9 mouse cellular contexts compared by ENCODE assay signal in the genomic region with DNA sequence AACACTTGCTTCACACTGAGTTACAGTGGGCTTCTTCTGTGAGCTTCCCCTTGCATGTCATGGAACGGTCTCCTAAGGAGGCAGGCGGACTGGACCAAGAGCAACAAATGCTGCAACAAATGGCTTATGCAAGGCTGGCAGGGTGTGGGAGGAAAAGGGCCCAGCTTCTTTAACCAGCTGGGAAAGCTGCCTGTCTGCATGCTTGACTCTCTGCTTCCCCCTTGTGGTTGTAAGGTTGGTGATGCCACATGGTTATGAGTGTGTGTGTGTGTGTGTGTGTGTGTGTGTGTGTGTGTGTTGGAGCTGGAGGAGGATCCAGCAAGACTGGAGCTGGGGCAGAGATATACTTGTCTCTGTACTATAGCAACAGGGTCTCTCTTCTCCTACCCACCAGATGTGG. TPM values are rescaled to one million over a fixed set of nuclear protein-coding genes. Genes with fewer than 3 reads are reported as not detected.
A peak's percentile ranks its signal among the peaks of the same experiment; 100 is the strongest.
DNase-seq lines count a peak whose midpoint lies in the region; ATAC-seq and TF ChIP-seq lines count a peak whose summit lies in the region.
"Had no signal": no experiment of that assay in that cellular context is flagged by ENCODE, and none has a peak within 500 bp of the region (broad histone marks: within the 10 kb centered on the region; RNA-seq: fewer than 3 reads in every experiment).

No protein-coding gene starts in this region.

- no peak overlapping the region for H3K27ac ChIP-seq in bone marrow, adult 2 months (ENCODE audit: control insufficient read depth, insufficient read depth, low read depth, low read length, poor library complexity)
- peak overlapping the region; percentile 42; the same call in 1 of the 2 replicates for H3K27ac ChIP-seq in heart, embryonic 12.5 days (ENCODE audit: poor library complexity, severe bottlenecking)
- H3K27ac ChIP-seq in liver, embryonic 12.5 days: no peak overlapping the region
- H3K27ac ChIP-seq: neural tube, embryonic 13.5 days had no signal

- DNase-seq in kidney, postnatal 25 days: peak; percentile 92
- DNase-seq in ovary, postnatal 14 days (ENCODE audit: low spot score): peak; percentile 86
- DNase-seq in thymus, postnatal 10 days (ENCODE audit: low spot score in 2 of 2): peak; percentile 53 to 86

- H3K4me3 ChIP-seq in E14TG2a.4 (replicated peaks; ENCODE audit: low read length): no peak overlapping the region
- H3K4me3 ChIP-seq in bone marrow, adult 2 months (replicated peaks; ENCODE audit: control insufficient read depth, low read depth, low read length): no peak overlapping the region
- no peak overlapping the region for H3K4me3 ChIP-seq in heart, embryonic 12.5 days
- H3K4me3 ChIP-seq in liver, embryonic 12.5 days: no peak overlapping the region
- H3K4me3 ChIP-seq: neural tube, embryonic 13.5 days had no signal

- peak; percentile 63; the same call in 1 of the 2 replicates for ATAC-seq in erythroid progenitor cell, adult 5-6 weeks (replicated peaks; ENCODE audit: low FRiP score, poor library complexity, severe bottlenecking)
- peak; percentile 26 for ATAC-seq in heart, embryonic 12.5 days (ENCODE audit: insufficient number of reproducible peaks, low FRiP score)
- ATAC-seq in liver, embryonic 12.5 days: 0 out of 2 replicates have a peak, but pooled peaks have one; percentile 4

- H3K4me1 ChIP-seq in E14TG2a.4 (replicated peaks; ENCODE audit: low read depth, low read length): peaks cover 29% of the 10 kb centered on the region
- H3K4me1 ChIP-seq in bone marrow, adult 2 months (ENCODE audit: control insufficient read depth, insufficient read depth, low read length): peaks cover 4% of the 10 kb centered on the region
- peaks cover 17% of the 10 kb centered on the region for H3K4me1 ChIP-seq in heart, embryonic 12.5 days (replicated peaks)
- peaks cover 11% of the 10 kb centered on the region; the same call in 1 of the 2 replicates for H3K4me1 ChIP-seq in liver, embryonic 12.5 days

- H3K36me3 ChIP-seq in E14TG2a.4 (ENCODE audit: insufficient read depth, low read length): no peaks in the 10 kb centered on the region
- H3K36me3 ChIP-seq in heart, embryonic 12.5 days: no peaks in the 10 kb centered on the region
- no peaks in the 10 kb centered on the region for H3K36me3 ChIP-seq in liver, embryonic 12.5 days
- H3K36me3 ChIP-seq: neural tube, embryonic 13.5 days had no signal

- WGBS in bone marrow, adult 2 months: 7% methylated on average over 2 of the region's 2 CpGs
- WGBS in heart, embryonic 12.5 days: 3% methylated on average over 2 of the region's 2 CpGs
- 8% methylated on average over 2 of the region's 2 CpGs for WGBS in liver, embryonic 12.5 days (ENCODE audit: insufficient replicate concordance)

- TF ChIP-seq POLR2A in bone marrow, adult 2 months (IDR thresholded peaks at IDR 0.05; ENCODE audit: borderline replicate concordance, control insufficient read depth, low read depth, low read length): no peak

- H3K9me3 ChIP-seq in E14TG2a.4 (ENCODE audit: low read length): no peaks in the 10 kb centered on the region
- no peaks in the 10 kb centered on the region for H3K9me3 ChIP-seq in heart, embryonic 12.5 days (replicated peaks)
- H3K9me3 ChIP-seq in liver, embryonic 12.5 days (replicated peaks): no peaks in the 10 kb centered on the region
- H3K9me3 ChIP-seq: neural tube, embryonic 13.5 days had no signal

- no peak overlapping the region for H3K9ac ChIP-seq in heart, embryonic 12.5 days
- H3K9ac ChIP-seq in liver, embryonic 12.5 days: no peak overlapping the region
- H3K9ac ChIP-seq: neural tube, embryonic 13.5 days had no signal

- peaks cover 13% of the 10 kb centered on the region for H3K27me3 ChIP-seq in E14TG2a.4 (ENCODE audit: insufficient read depth, low read length)
- H3K27me3 ChIP-seq in heart, embryonic 12.5 days (replicated peaks): no peaks in the 10 kb centered on the region
- 0 out of 2 replicates have a peak, but pooled peaks cover 3% of the 10 kb centered on the region for H3K27me3 ChIP-seq in liver, embryonic 12.5 days (replicated peaks)
- H3K27me3 ChIP-seq: neural tube, embryonic 13.5 days had no signal

- H3K4me2 ChIP-seq in heart, embryonic 12.5 days: peak overlapping the region; percentile 31; the same call in 1 of the 2 replicates
- no peak overlapping the region for H3K4me2 ChIP-seq in liver, embryonic 12.5 days
- H3K4me2 ChIP-seq: neural tube, embryonic 13.5 days had no signal

- TF ChIP-seq CTCF in E14TG2a.4 (conservative IDR thresholded peaks at IDR 0.05; ENCODE audit: low read length): peak; percentile 61
- peak; percentile 82 for TF ChIP-seq CTCF in bone marrow, adult 2 months (IDR thresholded peaks at IDR 0.05; ENCODE audit: control insufficient read depth, insufficient read depth, low read length)

RNA-seq across cellular contexts. Expression of a gene that starts 23.1 kb away (rescaled TPM):
- not detected in 2 replicates for polyA plus RNA-seq in bone marrow, adult 2 months (2011; ENCODE audit: insufficient read depth, insufficient read length, low replicate concordance, missing spikeins)
- not detected in 2 replicates for total RNA-seq in erythroid progenitor cell, adult 5-6 weeks (2015; ENCODE audit: low replicate concordance)
- total RNA-seq in erythroid progenitor cell, adult 5-6 weeks (2017; ENCODE audit: low replicate concordance): 2.6 and 3.1 TPM in 2 replicates
- 0.05 and 0.11 TPM in 2 replicates for polyA plus RNA-seq in heart, embryonic 12.5 days (2016; fragmentation: Nextera tagmentation; extraction: Ambion mirVana)
- polyA plus RNA-seq in liver, embryonic 12.5 days (2016; fragmentation: Nextera tagmentation; extraction: Ambion mirVana): 0.17 and 0.39 TPM in 2 replicates

RNA-seq across cellular contexts. Expression of a gene that starts 24.9 kb away (rescaled TPM):
- polyA plus RNA-seq in bone marrow, adult 2 months (2011; ENCODE audit: insufficient read depth, insufficient read length, low replicate concordance, missing spikeins): 59.7 and 78.0 TPM in 2 replicates
- 12.2 and 25.2 TPM in 2 replicates for total RNA-seq in erythroid progenitor cell, adult 5-6 weeks (2015; ENCODE audit: low replicate concordance)
- 5.8 and 8.1 TPM in 2 replicates for total RNA-seq in erythroid progenitor cell, adult 5-6 weeks (2017; ENCODE audit: low replicate concordance)
- 371 and 382 TPM in 2 replicates for polyA plus RNA-seq in heart, embryonic 12.5 days (2016; fragmentation: Nextera tagmentation; extraction: Ambion mirVana)
- polyA plus RNA-seq in liver, embryonic 12.5 days (2016; fragmentation: Nextera tagmentation; extraction: Ambion mirVana): 236 TPM in 2 replicates

RNA-seq across cellular contexts. Expression of a gene that starts 42.0 kb away (rescaled TPM):
- polyA plus RNA-seq in bone marrow, adult 2 months (2011; ENCODE audit: insufficient read depth, insufficient read length, low replicate concordance, missing spikeins): 161 and 191 TPM in 2 replicates
- 1,106 and 1,185 TPM in 2 replicates for total RNA-seq in erythroid progenitor cell, adult 5-6 weeks (2015; ENCODE audit: low replicate concordance)
- 1,820 and 2,303 TPM in 2 replicates for total RNA-seq in erythroid progenitor cell, adult 5-6 weeks (2017; ENCODE audit: low replicate concordance)
- 196 and 201 TPM in 2 replicates for polyA plus RNA-seq in heart, embryonic 12.5 days (2016; fragmentation: Nextera tagmentation; extraction: Ambion mirVana)
- 249 and 261 TPM in 2 replicates for polyA plus RNA-seq in liver, embryonic 12.5 days (2016; fragmentation: Nextera tagmentation; extraction: Ambion mirVana)

Comparison
In these comparisons a context has a peak if more than half of its experiments do, and no peak if none do; other contexts are left out.
1. ATAC-seq: peak in every context shown above with its lines; median percentile 63 in erythroid progenitor cell, adult 5-6 weeks; 26 in heart, embryonic 12.5 days; 4 in liver, embryonic 12.5 days.